Mouse (Mus musculus) CD4-positive, CD25-positive, alpha-beta regulatory T cell (primary cell): Measurements from ENCODE around the gene Zfp53. TPM values are rescaled to one million over a fixed set of nuclear protein-coding genes. Genes with fewer than 3 reads are reported as not detected.

Source experiments
- polyA plus RNA-seq: library from polyadenylated mRNA; unstranded; fragments of 100-300 nt; shearing (Covaris generic); gene quantifications from one replicate; pipeline ENCODE4 v1.2.1, GENCODE M21; 2017

The Zfp53 gene
- 67.0 TPM for polyA plus RNA-seq

DNA sequence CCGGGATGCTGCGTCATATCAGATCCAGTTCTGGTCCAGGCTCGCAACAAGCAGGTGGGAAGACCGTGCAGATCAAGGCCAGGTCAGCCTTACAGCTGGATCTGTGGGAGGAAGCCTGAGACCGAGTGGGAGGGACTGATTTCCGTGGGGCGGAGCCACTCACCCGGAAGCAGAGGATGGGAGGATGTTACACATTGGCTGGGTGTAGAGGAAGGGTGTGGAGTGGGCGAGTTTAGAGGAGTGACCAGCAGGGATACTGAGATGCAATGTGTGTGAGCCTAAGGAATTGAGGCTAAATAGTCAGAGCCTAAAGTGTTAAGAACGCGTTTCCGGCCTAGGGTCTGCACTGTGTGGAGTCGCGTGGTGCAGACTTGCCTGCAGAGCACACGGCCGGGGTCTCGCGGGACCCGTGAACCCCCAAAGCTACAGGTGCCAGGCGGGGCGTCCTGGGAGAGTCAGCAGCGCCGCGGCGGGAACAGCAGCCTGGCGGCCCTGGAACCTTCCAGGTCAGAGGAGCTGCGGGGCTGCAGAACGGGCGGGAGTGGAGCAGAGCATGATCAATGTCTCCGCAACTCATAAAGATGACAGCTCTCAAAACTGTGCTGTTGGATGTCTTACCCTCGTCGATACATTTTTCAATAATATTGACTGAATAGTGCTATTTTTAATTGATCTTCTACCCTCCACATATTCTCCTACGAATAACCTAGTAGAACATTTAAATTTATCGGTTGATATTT is at the start of gene Zfp53:
Gene Zfp53 (plus strand): TSS at position 239 of the 740 bp plus-strand sequence.

DNA sequence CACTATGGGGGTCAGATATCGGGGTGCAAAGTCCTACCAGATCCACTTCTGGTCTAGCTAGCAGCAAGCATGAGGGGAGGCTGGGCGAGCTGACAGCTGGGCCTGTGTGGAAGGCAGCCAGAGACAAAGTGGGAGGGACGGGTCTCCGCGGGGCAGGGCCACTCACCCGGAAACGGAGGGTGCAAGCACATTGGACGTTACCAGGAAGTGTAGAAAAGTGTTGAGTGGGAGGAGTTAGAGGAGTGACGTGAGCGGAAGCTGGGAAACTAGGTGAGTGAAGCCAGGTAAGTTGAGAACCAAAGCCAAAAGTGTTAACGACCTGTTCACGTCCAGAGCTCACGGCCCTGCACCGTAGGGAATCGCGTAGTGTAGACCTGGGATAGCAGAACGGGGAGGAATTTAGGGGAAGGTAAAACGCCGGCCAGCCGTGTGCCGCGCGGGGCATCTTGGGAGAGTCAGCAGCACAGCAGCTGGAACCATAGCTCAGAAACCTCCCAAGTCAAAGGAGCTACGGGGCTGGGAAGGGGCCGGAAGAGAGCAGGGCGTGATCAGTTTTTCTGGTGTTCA is 38.6 kb upstream of the Zfp53 start, which contains the start of gene Zfp51:
Gene Zfp51 (plus strand): TSS at position 237 of the 567 bp plus-strand sequence.

DNA sequence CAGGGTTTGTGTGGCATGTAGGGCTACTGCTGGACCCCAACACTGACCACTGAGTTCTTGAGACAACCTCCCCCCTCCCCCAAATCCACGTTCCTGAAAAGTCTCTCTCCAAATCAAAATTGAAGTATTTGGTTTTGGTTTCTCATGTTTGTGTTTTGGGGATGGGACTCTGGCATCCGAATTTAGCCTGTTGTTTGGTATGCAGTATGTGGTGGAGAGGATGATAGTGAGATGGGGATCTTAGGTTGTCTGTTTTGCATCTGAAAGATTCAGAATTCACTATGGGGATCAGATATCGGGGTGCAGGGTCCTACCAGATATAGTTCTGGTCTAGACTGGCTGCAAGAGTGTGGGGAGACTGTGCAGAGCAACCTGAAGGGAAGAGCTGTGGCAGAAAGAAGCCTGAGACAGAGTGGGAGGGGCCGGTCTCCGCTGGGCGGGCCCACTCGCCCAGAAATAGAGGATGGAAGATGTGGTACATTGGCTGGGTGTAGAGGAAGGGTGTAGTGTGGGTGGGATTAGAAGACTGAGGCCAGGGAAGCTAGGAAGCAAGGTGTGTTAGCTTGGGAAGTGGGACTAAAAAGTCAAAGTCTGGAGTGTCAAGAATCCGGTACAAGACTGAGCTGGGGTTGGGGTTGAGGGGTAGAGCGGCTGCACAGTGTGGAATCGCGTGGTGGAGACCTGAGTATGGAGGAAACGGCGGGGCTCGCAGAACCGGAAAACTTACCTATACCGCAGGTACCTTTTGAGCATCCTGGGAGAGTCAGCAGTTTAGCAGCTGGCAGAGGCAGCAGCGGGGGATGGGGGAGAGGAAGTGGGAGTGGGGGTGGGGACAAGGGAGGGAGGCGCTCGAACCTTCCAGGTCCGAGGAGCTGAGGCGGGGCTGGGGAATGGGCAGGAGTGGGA is 46.6 kb downstream of the Zfp53 start, which contains the start of gene Zfp52:
Gene Zfp52 (plus strand): TSS at position 444 of the 906 bp plus-strand sequence.

Other genes starting within 250 kb of the Zfp53 start
- not detected for gene Vmn1r235, start 232.6 kb upstream of the Zfp53 start, polyA plus RNA-seq
- 0.02 TPM for gene Vmn1r236, start 206.1 kb upstream of the Zfp53 start, polyA plus RNA-seq
- gene Vmn1r237, start 177.1 kb upstream of the Zfp53 start, polyA plus RNA-seq = not detected
- 15.4 TPM for gene Zfp677, start 105.2 kb upstream of the Zfp53 start, polyA plus RNA-seq
- gene Zfp54, start 65.8 kb upstream of the Zfp53 start, polyA plus RNA-seq = 8.9 TPM
- 42.1 TPM for gene Zfp51, start 38.6 kb upstream of the Zfp53 start, polyA plus RNA-seq
- gene Zfp52, start 46.5 kb downstream of the Zfp53 start, polyA plus RNA-seq = 19.6 TPM
- gene Zfp948, start 78.0 kb downstream of the Zfp53 start, polyA plus RNA-seq = 4.2 TPM
- 10.1 TPM for gene Zfp983, start 161.6 kb downstream of the Zfp53 start, polyA plus RNA-seq
- gene Gm10226, start 202.9 kb downstream of the Zfp53 start, polyA plus RNA-seq = 16.0 TPM
- gene Zfp760, start 218.7 kb downstream of the Zfp53 start, polyA plus RNA-seq = 5.6 TPM
- gene Zfp229, start 241.8 kb downstream of the Zfp53 start, polyA plus RNA-seq = 0.59 TPM